Mouse (Mus musculus): ENCODE measurements around the gene Crebrf. TPM values are rescaled to one million over a fixed set of nuclear protein-coding genes. Genes with fewer than 3 reads are reported as not detected.

Gene Crebrf
- total and polyA plus RNA-seq, 3 experiments, result 1.3 to 3.8 TPM; not detected in 1

- TF ChIP-seq CHD1 (IDR thresholded peaks at IDR 0.05; ENCODE audit: low read depth, low read length) (no peak), TAL1 (IDR thresholded peaks at IDR 0.05; ENCODE audit: low read length) (0 out of 2 replicates have a peak, but pooled peaks have one; percentile 14), GATA1 (IDR thresholded peaks at IDR 0.05; ENCODE audit: low read depth, low read length) (peak; percentile 54; the same call in 1 of the 2 replicates), TCF12 (IDR thresholded peaks at IDR 0.05; ENCODE audit: low read depth, low read length) (peak; percentile 51; the same call in 1 of the 2 replicates), EP300 (IDR thresholded peaks at IDR 0.05; ENCODE audit: low read depth in 1 of 2, low read length in 2 of 2) (peak; percentile 52 to 65)
- Histone ChIP-seq H3K27me3 (ENCODE audit: control insufficient read depth in 1 of 2, insufficient read depth in 2 of 2, low read length in 2 of 2) (no peaks in the 10 kb centered on the region), H3K79me2 (ENCODE audit: control insufficient read depth, insufficient read depth, low read length, poor library complexity) (peaks cover 5% of the 10 kb centered on the region; the same call in 1 of the 2 replicates), H3K4me1 (ENCODE audit: control insufficient read depth in 1 of 2, insufficient read depth in 2 of 2, low read length in 2 of 2) (peaks cover 13 to 42% of the 10 kb centered on the region in 2 experiments), H3K9ac (ENCODE audit: control insufficient read depth, low read depth, low read length, poor library complexity, severe bottlenecking) (no peak overlapping the region), H3K27ac (ENCODE audit: control insufficient read depth, low read depth, low read length) (no peak overlapping the region), H3K36me3 (ENCODE audit: control insufficient read depth in 1 of 2, insufficient read depth in 2 of 2, low read length in 2 of 2) (peaks cover 0 to 33% of the 10 kb centered on the region in 2 experiments; a peak in 2 of 4 replicates), H3K4me3 (ENCODE audit: control insufficient read depth in 1 of 2, insufficient read depth in 1 of 2, low read depth in 2 of 2, low read length in 2 of 2) (no peak overlapping the region), H3K9me3 (replicated peaks; ENCODE audit: insufficient read depth, low read length) (no peaks in the 10 kb centered on the region)
- no peak for DNase-seq (ENCODE audit: low read depth, low spot score)
These were observed 4.0 kb downstream of the Crebrf start for GRCm38 (mm10) chr17:26719405-26719804.

- no peak overlapping the region for H3K9ac ChIP-seq (ENCODE audit: control insufficient read depth, low read depth, low read length, poor library complexity, severe bottlenecking)
- H3K27ac ChIP-seq (ENCODE audit: control insufficient read depth, low read depth, low read length), result no peak overlapping the region
- no peak overlapping the region for H3K4me3 ChIP-seq (ENCODE audit: control insufficient read depth in 1 of 2, insufficient read depth in 1 of 2, low read depth in 2 of 2, low read length in 2 of 2)
- H3K9me3 ChIP-seq (replicated peaks; ENCODE audit: insufficient read depth, low read length), result no peaks in the 10 kb centered on the region
- H3K27me3 ChIP-seq (ENCODE audit: control insufficient read depth in 1 of 2, insufficient read depth in 2 of 2, low read length in 2 of 2), result no peaks in the 10 kb centered on the region
- DNase-seq (ENCODE audit: low read depth, low spot score), result peak; percentile 57
- H3K79me2 ChIP-seq (ENCODE audit: control insufficient read depth, insufficient read depth, low read length, poor library complexity), result peaks cover 2% of the 10 kb centered on the region; the same call in 1 of the 2 replicates
- peaks cover 23 to 58% of the 10 kb centered on the region in 2 experiments for H3K4me1 ChIP-seq (ENCODE audit: control insufficient read depth in 1 of 2, insufficient read depth in 2 of 2, low read length in 2 of 2)
- H3K36me3 ChIP-seq (ENCODE audit: control insufficient read depth in 1 of 2, insufficient read depth in 2 of 2, low read length in 2 of 2), result peaks cover 0 to 51% of the 10 kb centered on the region in 2 experiments; a peak in 2 of 4 replicates
- TF ChIP-seq ZKSCAN1 (IDR thresholded peaks at IDR 0.05; ENCODE audit: low read depth, low read length) (no peak), CTCF (IDR thresholded peaks at IDR 0.05 in 2 of 3, conservative IDR thresholded peaks at IDR 0.05 in 1 of 3; ENCODE audit: control insufficient read depth in 1 of 3, insufficient read depth in 1 of 3, low read depth in 2 of 3, low read length in 3 of 3, poor library complexity in 1 of 3, severe bottlenecking in 1 of 3) (no peak), SMC3 (IDR thresholded peaks at IDR 0.05; ENCODE audit: low read depth, low read length) (no peak), NELFE (IDR thresholded peaks at IDR 0.05; ENCODE audit: low read depth, low read length) (no peak), MAZ (IDR thresholded peaks at IDR 0.05; ENCODE audit: low read depth, low read length) (no peak), GATA1 (IDR thresholded peaks at IDR 0.05; ENCODE audit: low read depth, low read length) (peak; percentile 83), ZMIZ1 (IDR thresholded peaks at IDR 0.05; ENCODE audit: low read depth, low read length) (no peak), MYB (IDR thresholded peaks at IDR 0.05; ENCODE audit: low read depth, low read length) (no peak), E2F4 (IDR thresholded peaks at IDR 0.05; ENCODE audit: borderline replicate concordance, low read depth, low read length) (no peak), POLR2AphosphoS2 (IDR thresholded peaks at IDR 0.05; ENCODE audit: low read length) (no peak), ZNF384 (IDR thresholded peaks at IDR 0.05; ENCODE audit: low read depth, low read length) (no peak), TAL1 (IDR thresholded peaks at IDR 0.05; ENCODE audit: low read length) (peak; percentile 65), TCF12 (IDR thresholded peaks at IDR 0.05; ENCODE audit: low read depth, low read length) (peak; percentile 77), POLR2AphosphoS5 (IDR thresholded peaks at IDR 0.05; ENCODE audit: borderline replicate concordance, low read depth, low read length) (no peak), KAT2A (conservative IDR thresholded peaks at IDR 0.05; ENCODE audit: low read depth, low read length) (no peak), MAX (IDR thresholded peaks at IDR 0.05; ENCODE audit: low read length) (peak; percentile 34; the same call in 1 of the 2 replicates), MAFK (IDR thresholded peaks at IDR 0.05; ENCODE audit: borderline replicate concordance, low read depth, low read length) (no peak), GABPA (IDR thresholded peaks at IDR 0.05; ENCODE audit: low read depth, low read length) (no peak), USF1 (IDR thresholded peaks at IDR 0.05; ENCODE audit: low read depth, low read length) (no peak), MYC (IDR thresholded peaks at IDR 0.05; ENCODE audit: low read depth, low read length) (peak; percentile 47; the same call in 1 of the 2 replicates), EP300 (IDR thresholded peaks at IDR 0.05; ENCODE audit: low read depth in 1 of 2, low read length in 2 of 2) (peak; percentile 72 to 76), USF2 (IDR thresholded peaks at IDR 0.05; ENCODE audit: borderline replicate concordance in 1 of 2, insufficient read depth in 1 of 2, low read depth in 1 of 2, low read length in 2 of 2) (no peak), RAD21 (IDR thresholded peaks at IDR 0.05; ENCODE audit: low read depth, low read length) (no peak), JUND (IDR thresholded peaks at IDR 0.05; ENCODE audit: low read depth, low read length) (no peak), RCOR1 (IDR thresholded peaks at IDR 0.05; ENCODE audit: low read depth, low read length) (peak; percentile 44; the same call in 1 of the 2 replicates), ETS1 (IDR thresholded peaks at IDR 0.05; ENCODE audit: low read depth, low read length) (peak; percentile 45; the same call in 1 of the 2 replicates), MXI1 (IDR thresholded peaks at IDR 0.05; ENCODE audit: low read depth, low read length) (0 out of 2 replicates have a peak, but pooled peaks have one; percentile 42), TBP (IDR thresholded peaks at IDR 0.05; ENCODE audit: low read depth, low read length) (peak; percentile 65; the same call in 1 of the 2 replicates), CHD2 (IDR thresholded peaks at IDR 0.05; ENCODE audit: low read length) (no peak), MEF2A (IDR thresholded peaks at IDR 0.05; ENCODE audit: extremely low read depth, insufficient replicate concordance, low read depth, low read length, poor library complexity, severe bottlenecking) (no peak)
These were observed 6.4 kb downstream of the Crebrf start for GRCm38 (mm10) chr17:26721802-26722201.

Data from MEL (cell line).